Mouse (Mus musculus) MEL (cell line): ENCODE results near the gene Cyp4x1.

ENCODE experiments used
- CTCF ChIP-seq, 3 experiments: IDR thresholded peaks in 2 of 3; conservative IDR thresholded peaks in 1 of 3; 2 replicates each; pipeline ENCODE4 v1.5.1; 2011 to 2012; ENCODE audit warnings: low read length in 3 of 3, low read depth in 2 of 3, mild to moderate bottlenecking in 2 of 3, improper control_type of control experiment in 1 of 3, inconsistent platforms in 1 of 3, mixed read lengths in 1 of 3, moderate library complexity in 1 of 3; ENCODE audit not compliant: control insufficient read depth in 1 of 3, insufficient read depth in 1 of 3, poor library complexity in 1 of 3, severe bottlenecking in 1 of 3
- EP300 ChIP-seq, 2 experiments: IDR thresholded peaks; 2 replicates each; pipeline ENCODE4 v1.6.1; 2011; ENCODE audit warnings: improper control_type of control experiment in 2 of 2, low read length in 2 of 2, low read depth in 1 of 2, mild to moderate bottlenecking in 1 of 2
- ETS1 ChIP-seq: IDR thresholded peaks from 2 replicates; pipeline ENCODE4 v1.6.1; 2012; ENCODE audit warnings: low read depth, mild to moderate bottlenecking, inconsistent platforms, low read length, improper control_type of control experiment, moderate library complexity
- GABPA ChIP-seq: IDR thresholded peaks from 2 replicates; pipeline ENCODE4 v1.6.1; 2012; ENCODE audit warnings: low read depth, mild to moderate bottlenecking, inconsistent platforms, low read length, improper control_type of control experiment, moderate library complexity
- GATA1 ChIP-seq: IDR thresholded peaks from 2 replicates; pipeline ENCODE4 v1.6.1; 2011; ENCODE audit warnings: low read depth, low read length, improper control_type of control experiment
- HCFC1 ChIP-seq: IDR thresholded peaks from 2 replicates; pipeline ENCODE4 v1.6.1; 2012; ENCODE audit warnings: low read depth, mild to moderate bottlenecking, inconsistent platforms, low read length, improper control_type of control experiment, moderate library complexity
- MAFK ChIP-seq: IDR thresholded peaks from 2 replicates; pipeline ENCODE4 v1.6.1; 2011; ENCODE audit warnings: low read depth, mild to moderate bottlenecking, low read length, improper control_type of control experiment, borderline replicate concordance
- POLR2AphosphoS2 ChIP-seq: IDR thresholded peaks from 2 replicates; pipeline ENCODE4 v1.6.1; 2011; ENCODE audit warnings: low read length, improper control_type of control experiment
- SMC3 ChIP-seq: IDR thresholded peaks from 2 replicates; pipeline ENCODE4 v1.6.1; 2011; ENCODE audit warnings: low read depth, low read length, improper control_type of control experiment
- TAL1 ChIP-seq: IDR thresholded peaks from 2 replicates; pipeline ENCODE4 v1.6.1; 2012; ENCODE audit warnings: mild to moderate bottlenecking, inconsistent platforms, low read length, moderate library complexity, mixed read lengths
- TCF12 ChIP-seq: IDR thresholded peaks from 2 replicates; pipeline ENCODE4 v1.6.1; 2014; ENCODE audit warnings: low read depth, mild to moderate bottlenecking, inconsistent platforms, low read length, improper control_type of control experiment, moderate library complexity
- USF1 ChIP-seq: IDR thresholded peaks from 2 replicates; pipeline ENCODE4 v1.6.1; 2014; ENCODE audit warnings: low read depth, mild to moderate bottlenecking, inconsistent platforms, low read length, improper control_type of control experiment, moderate library complexity
- ZMIZ1 ChIP-seq: IDR thresholded peaks from 2 replicates; pipeline ENCODE4 v1.6.1; 2012; ENCODE audit warnings: low read depth, mild to moderate bottlenecking, inconsistent platforms, low read length, improper control_type of control experiment, moderate library complexity

- TF ChIP-seq CTCF (IDR thresholded peaks at IDR 0.05 in 2 of 3, conservative IDR thresholded peaks at IDR 0.05 in 1 of 3; ENCODE audit: control insufficient read depth in 1 of 3, insufficient read depth in 1 of 3, low read depth in 2 of 3, low read length in 3 of 3, poor library complexity in 1 of 3, severe bottlenecking in 1 of 3) (no peak), ETS1 (no peak), MAFK (no peak), TAL1 (no peak), GABPA (no peak), ZMIZ1 (no peak), EP300 (IDR thresholded peaks at IDR 0.05; ENCODE audit: low read depth in 1 of 2, low read length in 2 of 2) (no peak), SMC3 (no peak), POLR2AphosphoS2 (no peak), HCFC1 (no peak), GATA1 (no peak), TCF12 (no peak), USF1 (no peak)
Observed at GRCm38 (mm10) chr4:115078892-115079820, 54.9 kb downstream of the Cyp4x1 start.
